29 mouse cellular contexts compared by ENCODE assay signal in the genomic region with DNA sequence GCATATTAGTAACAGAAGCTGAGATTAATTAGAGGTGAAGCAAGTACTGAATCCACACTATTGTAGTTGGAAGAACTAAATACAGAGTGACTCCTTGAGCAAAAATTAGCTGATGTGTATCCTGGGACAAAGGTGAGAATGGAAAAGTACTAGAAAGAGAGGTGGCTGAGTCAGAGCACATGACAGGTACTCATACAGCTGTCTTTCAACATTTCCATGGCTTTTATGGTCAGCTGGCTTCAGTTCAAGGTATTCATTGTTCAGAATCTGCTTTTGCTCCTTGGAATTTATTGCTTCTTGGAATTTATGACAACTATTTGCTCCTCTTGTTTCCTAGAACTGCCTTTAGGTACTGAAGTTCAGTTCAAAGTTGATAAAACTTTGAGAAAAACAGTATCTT. TPM values are rescaled to one million over a fixed set of nuclear protein-coding genes. Genes with fewer than 3 reads are reported as not detected.
A peak's percentile ranks its signal among the peaks of the same experiment; 100 is the strongest.
DNase-seq lines count a peak whose midpoint lies in the region; ATAC-seq and TF ChIP-seq lines count a peak whose summit lies in the region.
"Had no signal": no experiment of that assay in that cellular context is flagged by ENCODE, and none has a peak within 500 bp of the region (broad histone marks: within the 10 kb centered on the region; RNA-seq: fewer than 3 reads in every experiment).

No protein-coding gene starts in this region.

- H3K4me1 ChIP-seq in kidney, adult 2 months (ENCODE audit: control insufficient read depth, insufficient read depth, low read length), result no peaks in the 10 kb centered on the region; the same call in 1 of the 2 replicates
- H3K4me1 ChIP-seq in intestine, postnatal 0 days (replicated peaks; ENCODE audit: control insufficient read depth, insufficient read depth, low read length), result no peaks in the 10 kb centered on the region
- no peaks in the 10 kb centered on the region for H3K4me1 ChIP-seq in liver, postnatal 0 days (ENCODE audit: insufficient read depth)
- H3K4me1 ChIP-seq in hindbrain, embryonic 14.5 days (replicated peaks; ENCODE audit: control insufficient read depth, insufficient read depth, low read length), result no peaks in the 10 kb centered on the region
- H3K4me1 ChIP-seq: embryonic facial prominence, embryonic 13.5 days; forebrain, embryonic 12.5 days; hindbrain, embryonic 10.5 days; limb, embryonic 12.5 days; midbrain, embryonic 13.5 days; neural tube, embryonic 13.5 days had no signal

- H3K9ac ChIP-seq in intestine, postnatal 0 days (ENCODE audit: low read depth, low read length), result no peak overlapping the region
- H3K9ac ChIP-seq in liver, postnatal 0 days (replicated peaks), result no peak overlapping the region
- no peak overlapping the region for H3K9ac ChIP-seq in hindbrain, embryonic 14.5 days
- H3K9ac ChIP-seq: embryonic facial prominence, embryonic 13.5 days; forebrain, embryonic 12.5 days; limb, embryonic 12.5 days; midbrain, embryonic 13.5 days; neural tube, embryonic 13.5 days had no signal

- TF ChIP-seq CTCF in kidney, adult 2 months (conservative IDR thresholded peaks at IDR 0.05; ENCODE audit: insufficient read depth, insufficient read length, low read depth, low read length), result no peak
- no peak for TF ChIP-seq CTCF in intestine, postnatal 0 days (IDR thresholded peaks at IDR 0.05; ENCODE audit: low read depth)
- no peak for TF ChIP-seq CTCF in liver, postnatal 0 days (IDR thresholded peaks at IDR 0.05; ENCODE audit: low read depth)

- peak; percentile 74 for DNase-seq in kidney, adult 2 months
- DNase-seq in kidney, postnatal 4 days, result no peak
- peak; percentile 11 for DNase-seq in NIH3T3 (ENCODE audit: low read depth)
- no peak for DNase-seq in liver, postnatal 0 days
- DNase-seq in retina, embryonic 14.5 days (ENCODE audit: low spot score), result no peak
- no peak for DNase-seq in hindbrain, embryonic 14.5 days (ENCODE audit: low spot score)
- DNase-seq in kidney, postnatal 10 days, result no peak
- DNase-seq: adrenal gland, postnatal 25 days; cerebellum, adult 11-12 months; cerebellum, adult 9-11 months; gastrocnemius, postnatal 14 days; heart, postnatal 14 days; kidney, adult 11 months; lung, adult 18-20 months; lung, postnatal 10 days had no signal

- TF ChIP-seq EP300 in liver, postnatal 0 days (IDR thresholded peaks at IDR 0.05; ENCODE audit: low read depth), result no peak

- no peaks in the 10 kb centered on the region for H3K27me3 ChIP-seq in kidney, adult 2 months (replicated peaks; ENCODE audit: control insufficient read depth, insufficient read depth, low read length)
- H3K27me3 ChIP-seq in intestine, postnatal 0 days (replicated peaks; ENCODE audit: control insufficient read depth, insufficient read depth, low read length), result no peaks in the 10 kb centered on the region
- H3K27me3 ChIP-seq in liver, postnatal 0 days (ENCODE audit: insufficient read depth, low read length), result no peaks in the 10 kb centered on the region
- no peaks in the 10 kb centered on the region for H3K27me3 ChIP-seq in hindbrain, embryonic 14.5 days (ENCODE audit: control insufficient read depth, insufficient read depth, low read length)
- H3K27me3 ChIP-seq: embryonic facial prominence, embryonic 13.5 days; forebrain, embryonic 12.5 days; limb, embryonic 12.5 days; midbrain, embryonic 13.5 days; neural tube, embryonic 13.5 days had no signal

- H3K4me2 ChIP-seq in intestine, postnatal 0 days (replicated peaks; ENCODE audit: low read depth), result no peak overlapping the region
- H3K4me2 ChIP-seq in liver, postnatal 0 days (ENCODE audit: low read depth, low read length), result no peak overlapping the region
- no peak overlapping the region for H3K4me2 ChIP-seq in hindbrain, embryonic 14.5 days (replicated peaks)
- H3K4me2 ChIP-seq: embryonic facial prominence, embryonic 13.5 days; forebrain, embryonic 12.5 days; limb, embryonic 12.5 days; midbrain, embryonic 13.5 days; neural tube, embryonic 13.5 days had no signal

- ATAC-seq in intestine, postnatal 0 days, result peak; percentile 91
- no peak for ATAC-seq in liver, postnatal 0 days
- no peak for ATAC-seq in hindbrain, embryonic 14.5 days (ENCODE audit: low FRiP score)
- ATAC-seq: hindbrain, postnatal 0 days; midbrain, embryonic 13.5 days had no signal

- no peak for TF ChIP-seq POLR2A in kidney, adult 2 months (IDR thresholded peaks at IDR 0.05; ENCODE audit: low read depth, low read length)

- no peak overlapping the region for H3K4me3 ChIP-seq in kidney, adult 2 months (ENCODE audit: insufficient read depth, low read depth, low read length)
- H3K4me3 ChIP-seq in intestine, postnatal 0 days (ENCODE audit: low read depth, low read length), result no peak overlapping the region
- no peak overlapping the region for H3K4me3 ChIP-seq in liver, postnatal 0 days (ENCODE audit: low read depth, low read length)
- H3K4me3 ChIP-seq in hindbrain, embryonic 14.5 days (replicated peaks; ENCODE audit: low read length), result no peak overlapping the region
- H3K4me3 ChIP-seq: embryonic facial prominence, embryonic 13.5 days; erythroblast, embryonic 14.5 days; forebrain, embryonic 12.5 days; hindbrain, embryonic 10.5 days; left cerebral cortex, adult 2 months; limb, embryonic 12.5 days; midbrain, embryonic 13.5 days; neural tube, embryonic 13.5 days had no signal

- H3K27ac ChIP-seq in kidney, adult 2 months (ENCODE audit: insufficient read depth, low read depth, low read length), result no peak overlapping the region; the same call in 1 of the 2 replicates
- H3K27ac ChIP-seq in intestine, postnatal 0 days (ENCODE audit: low read depth, low read length), result peak overlapping the region; percentile 50; the same call in 1 of the 2 replicates
- 0 out of 2 replicates have a peak overlapping the region, but pooled peaks have one; percentile 44 for H3K27ac ChIP-seq in liver, postnatal 0 days (ENCODE audit: low read depth)
- H3K27ac ChIP-seq in hindbrain, embryonic 14.5 days, result no peak overlapping the region
- H3K27ac ChIP-seq: embryonic facial prominence, embryonic 13.5 days; forebrain, embryonic 12.5 days; hindbrain, embryonic 10.5 days; hindbrain, postnatal 0 days; kidney, postnatal 0 days; left cerebral cortex, adult 2 months; limb, embryonic 12.5 days; macrophage; midbrain, embryonic 13.5 days; neural tube, embryonic 13.5 days had no signal

- no peaks in the 10 kb centered on the region for H3K36me3 ChIP-seq in kidney, adult 2 months (ENCODE audit: control insufficient read depth, insufficient read depth, low read length)
- no peaks in the 10 kb centered on the region for H3K36me3 ChIP-seq in intestine, postnatal 0 days (ENCODE audit: control insufficient read depth, insufficient read depth)
- no peaks in the 10 kb centered on the region for H3K36me3 ChIP-seq in liver, postnatal 0 days (replicated peaks; ENCODE audit: insufficient read depth, low read length)
- no peaks in the 10 kb centered on the region for H3K36me3 ChIP-seq in hindbrain, embryonic 14.5 days (replicated peaks; ENCODE audit: control insufficient read depth, insufficient read depth)
- H3K36me3 ChIP-seq: embryonic facial prominence, embryonic 13.5 days; forebrain, embryonic 12.5 days; hindbrain, embryonic 10.5 days; limb, embryonic 12.5 days; midbrain, embryonic 13.5 days; neural tube, embryonic 13.5 days had no signal

- H3K9me3 ChIP-seq in intestine, postnatal 0 days (ENCODE audit: control insufficient read depth), result no peaks in the 10 kb centered on the region
- H3K9me3 ChIP-seq in liver, postnatal 0 days (ENCODE audit: low read length), result no peaks in the 10 kb centered on the region
- no peaks in the 10 kb centered on the region for H3K9me3 ChIP-seq in hindbrain, embryonic 14.5 days (ENCODE audit: control insufficient read depth, low read length)
- H3K9me3 ChIP-seq: embryonic facial prominence, embryonic 13.5 days; forebrain, embryonic 12.5 days; hindbrain, embryonic 10.5 days; limb, embryonic 12.5 days; midbrain, embryonic 13.5 days; neural tube, embryonic 13.5 days had no signal

RNA-seq across cellular contexts. Expression of a gene that starts 6.1 kb away (rescaled TPM):
- polyA plus RNA-seq in kidney, adult 2 months (2012; rRNA removed), result 143 and 144 TPM in 2 replicates
- polyA plus RNA-seq in intestine, postnatal 0 days (2015; fragmentation: Nextera tagmentation; extraction: Ambion mirVana), result 262 and 284 TPM in 2 replicates
- 74.1 and 76.4 TPM in 2 replicates for polyA plus RNA-seq in liver, postnatal 0 days (2015; fragmentation: Nextera tagmentation; extraction: Ambion mirVana)
- polyA plus RNA-seq in hindbrain, embryonic 14.5 days (2014; fragmentation: Nextera tagmentation; extraction: Ambion mirVana), result 23.9 and 25.9 TPM in 2 replicates

RNA-seq across cellular contexts. Expression of a gene that starts 26.6 kb away (rescaled TPM):
- not detected in 2 replicates for polyA plus RNA-seq in kidney, adult 2 months (2012; rRNA removed)
- polyA plus RNA-seq in intestine, postnatal 0 days (2015; fragmentation: Nextera tagmentation; extraction: Ambion mirVana), result 0.23 TPM in 1 of 2 replicates, not detected in the other
- polyA plus RNA-seq in liver, postnatal 0 days (2015; fragmentation: Nextera tagmentation; extraction: Ambion mirVana), result not detected in 2 replicates
- polyA plus RNA-seq in hindbrain, embryonic 14.5 days (2014; fragmentation: Nextera tagmentation; extraction: Ambion mirVana), result not detected in 2 replicates
- polyA plus RNA-seq: embryonic facial prominence, embryonic 13.5 days; erythroblast, embryonic 14.5 days; forebrain, embryonic 12.5 days; heart, embryonic 14.5 days; hindbrain, embryonic 10.5 days; hindbrain, postnatal 0 days; limb, embryonic 12.5 days; macrophage; midbrain, embryonic 13.5 days; neural tube, embryonic 13.5 days; thymus, postnatal 0 days had no signal

RNA-seq across cellular contexts. Expression of a gene that starts 41.3 kb away (rescaled TPM):
- 8.2 and 10.8 TPM in 2 replicates for polyA plus RNA-seq in kidney, adult 2 months (2012; rRNA removed)
- polyA plus RNA-seq in intestine, postnatal 0 days (2015; fragmentation: Nextera tagmentation; extraction: Ambion mirVana), result 27.3 and 29.5 TPM in 2 replicates
- 33.0 and 46.7 TPM in 2 replicates for polyA plus RNA-seq in liver, postnatal 0 days (2015; fragmentation: Nextera tagmentation; extraction: Ambion mirVana)
- 51.0 and 54.2 TPM in 2 replicates for polyA plus RNA-seq in hindbrain, embryonic 14.5 days (2014; fragmentation: Nextera tagmentation; extraction: Ambion mirVana)

RNA-seq across cellular contexts. Expression of a gene that starts 51.7 kb away (rescaled TPM):
- 0.43 and 0.66 TPM in 2 replicates for polyA plus RNA-seq in kidney, adult 2 months (2012; rRNA removed)
- 1.4 and 1.7 TPM in 2 replicates for polyA plus RNA-seq in intestine, postnatal 0 days (2015; fragmentation: Nextera tagmentation; extraction: Ambion mirVana)
- polyA plus RNA-seq in liver, postnatal 0 days (2015; fragmentation: Nextera tagmentation; extraction: Ambion mirVana), result 1.2 and 1.4 TPM in 2 replicates
- polyA plus RNA-seq in hindbrain, embryonic 14.5 days (2014; fragmentation: Nextera tagmentation; extraction: Ambion mirVana), result 2.4 TPM in 2 replicates
- polyA plus RNA-seq: erythroblast, embryonic 14.5 days had no signal

Comparison
In these comparisons a context has a peak if more than half of its experiments do, and no peak if none do; other contexts are left out.
1. DNase-seq: peak in kidney, adult 2 months (single experiment) and NIH3T3 (single experiment); none in kidney, postnatal 4 days (0 of 2), liver, postnatal 0 days (single experiment), retina, embryonic 14.5 days (single experiment), hindbrain, embryonic 14.5 days (single experiment) and kidney, postnatal 10 days (single experiment).
2. H3K27ac ChIP-seq: peak in intestine, postnatal 0 days (single experiment) and liver, postnatal 0 days (single experiment); none in kidney, adult 2 months (single experiment) and hindbrain, embryonic 14.5 days (single experiment).